Mouse (Mus musculus): ENCODE measurements around the gene Polr3e.

DNA sequence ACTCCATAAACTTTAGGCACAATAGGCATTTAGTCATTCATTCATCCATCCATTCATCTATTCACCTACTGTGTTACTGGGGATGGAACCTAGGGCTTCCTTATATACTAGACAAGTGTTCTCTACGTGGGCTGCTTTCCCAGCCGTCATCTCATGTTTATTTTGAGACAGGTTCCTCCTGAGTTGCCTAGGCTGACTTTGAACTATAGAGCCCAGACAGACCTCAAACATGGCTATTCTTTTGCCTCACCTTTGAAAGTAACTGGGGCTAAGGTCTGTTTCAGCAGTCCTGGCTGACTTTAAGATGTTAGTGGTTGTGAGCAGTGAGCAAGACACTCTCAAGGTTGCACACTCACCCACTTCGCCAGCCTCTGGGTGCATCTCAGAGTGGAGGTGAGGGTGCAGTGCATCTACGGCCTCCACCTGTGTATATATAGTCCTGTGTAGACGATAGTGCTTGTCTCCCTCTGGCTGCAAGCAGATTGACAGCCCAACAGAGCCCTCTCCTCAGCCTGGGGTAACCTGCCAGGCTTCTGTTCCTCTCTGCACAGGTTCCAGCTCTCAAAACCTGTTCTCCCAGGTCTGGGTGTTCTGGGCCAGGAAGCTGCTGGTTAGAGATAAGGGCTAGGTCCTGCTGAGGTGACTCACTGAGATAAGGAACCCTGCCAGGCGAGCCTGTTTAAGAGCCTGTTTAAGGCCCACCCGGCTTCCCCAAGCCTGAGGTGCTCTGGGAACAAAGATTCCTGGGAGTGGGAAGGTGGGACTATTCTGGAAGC lies 42.6 kb upstream of the Polr3e start:
- TF ChIP-seq POLR2A (IDR thresholded peaks at IDR 0.05; ENCODE audit: low read depth, low read length) (no peak), CTCF (IDR thresholded peaks at IDR 0.05; ENCODE audit: extremely low read depth, insufficient read length, insufficient replicate concordance, low read depth, low read length) (no peak)

All from small intestine, adult 2 months (tissue).